Comparison of ENCODE assay signal across 7 mouse cellular contexts in genomic region chr9:67047606-67048482, GRCm38 (mm10). TPM values are rescaled to one million over a fixed set of nuclear protein-coding genes. Genes with fewer than 3 reads are reported as not detected.
A peak's percentile ranks its signal among the peaks of the same experiment; 100 is the strongest.
DNase-seq lines count a peak whose midpoint lies in the region; ATAC-seq and TF ChIP-seq lines count a peak whose summit lies in the region.

No protein-coding gene starts in this region.

- no peaks in the 10 kb centered on the region; the same call in 1 of the 2 replicates for H3K27me3 ChIP-seq in lung, embryonic 16.5 days (ENCODE audit: control insufficient read depth, insufficient read depth, low read depth, low read length)
- H3K27me3 ChIP-seq in forebrain, embryonic 11.5 days (ENCODE audit: control insufficient read depth, insufficient read depth, low read length): peaks cover 28% of the 10 kb centered on the region
- H3K27me3 ChIP-seq in kidney, postnatal 0 days (ENCODE audit: insufficient read depth, low read length): no peaks in the 10 kb centered on the region
- H3K27me3 ChIP-seq in neural tube, embryonic 12.5 days (replicated peaks): peaks cover 33% of the 10 kb centered on the region

- H3K9me3 ChIP-seq in lung, embryonic 16.5 days (ENCODE audit: control insufficient read depth, low read length): no peaks in the 10 kb centered on the region
- H3K9me3 ChIP-seq in forebrain, embryonic 11.5 days (ENCODE audit: control insufficient read depth, low read length): no peaks in the 10 kb centered on the region
- no peaks in the 10 kb centered on the region for H3K9me3 ChIP-seq in kidney, postnatal 0 days (replicated peaks; ENCODE audit: low read length)
- no peaks in the 10 kb centered on the region for H3K9me3 ChIP-seq in neural tube, embryonic 12.5 days

- 1% methylated on average over 45 of the region's 50 CpGs for WGBS in lung, embryonic 16.5 days
- under 1% methylated on average over 45 of the region's 50 CpGs for WGBS in forebrain, embryonic 11.5 days
- 1% methylated on average over 48 of the region's 50 CpGs for WGBS in kidney, postnatal 0 days
- WGBS in neural tube, embryonic 12.5 days: under 1% methylated on average over 49 of the region's 50 CpGs

- no peak for ATAC-seq in lung, embryonic 16.5 days (ENCODE audit: low read depth)
- no peak for ATAC-seq in forebrain, embryonic 11.5 days (replicated peaks; ENCODE audit: low FRiP score)
- no peak for ATAC-seq in kidney, postnatal 0 days (replicated peaks; ENCODE audit: low FRiP score, low read depth)
- ATAC-seq in neural tube, embryonic 12.5 days (ENCODE audit: low FRiP score, low read depth): no peak

- H3K4me3 ChIP-seq in lung, embryonic 16.5 days (ENCODE audit: low read length): peak overlapping the region; percentile 76
- peak overlapping the region; percentile 50 for H3K4me3 ChIP-seq in forebrain, embryonic 11.5 days (ENCODE audit: low read depth, low read length)
- H3K4me3 ChIP-seq in kidney, postnatal 0 days (replicated peaks; ENCODE audit: low read depth, low read length): peak overlapping the region; percentile 75
- peak overlapping the region; percentile 46 for H3K4me3 ChIP-seq in neural tube, embryonic 12.5 days

- DNase-seq in lung, adult 18-20 months: no peak
- DNase-seq in brain, adult 2 months (ENCODE audit: low read depth, low spot score): peak; percentile 46
- peak; percentile 71 for DNase-seq in forebrain, embryonic 11.5 days (ENCODE audit: low spot score)
- DNase-seq in kidney, postnatal 0 days (ENCODE audit: low spot score): peak; percentile 35
- no peak for DNase-seq in left cerebral cortex, adult 11 months (ENCODE audit: low spot score)

- no peak for TF ChIP-seq CTCF in kidney, postnatal 0 days (IDR thresholded peaks at IDR 0.05; ENCODE audit: low read depth)

- peaks cover 34% of the 10 kb centered on the region for H3K4me1 ChIP-seq in lung, embryonic 16.5 days (replicated peaks; ENCODE audit: control insufficient read depth, insufficient read depth, low read length)
- peaks cover 21% of the 10 kb centered on the region for H3K4me1 ChIP-seq in forebrain, embryonic 11.5 days (replicated peaks; ENCODE audit: control insufficient read depth, insufficient read depth, low read length)
- H3K4me1 ChIP-seq in kidney, postnatal 0 days (replicated peaks; ENCODE audit: insufficient read depth, low read length): 0 out of 2 replicates have a peak, but pooled peaks cover 16% of the 10 kb centered on the region
- peaks cover 32% of the 10 kb centered on the region for H3K4me1 ChIP-seq in neural tube, embryonic 12.5 days

- H3K4me2 ChIP-seq in lung, embryonic 16.5 days (ENCODE audit: low read depth, low read length): peak overlapping the region; percentile 89
- H3K4me2 ChIP-seq in forebrain, embryonic 11.5 days (ENCODE audit: low read depth, low read length, severe bottlenecking): peak overlapping the region; percentile 94
- peak overlapping the region; percentile 87 for H3K4me2 ChIP-seq in kidney, postnatal 0 days (ENCODE audit: low read length)
- peak overlapping the region; percentile 88 for H3K4me2 ChIP-seq in neural tube, embryonic 12.5 days (replicated peaks)

- H3K9ac ChIP-seq in lung, embryonic 16.5 days (ENCODE audit: low read length): peak overlapping the region; percentile 89
- peak overlapping the region; percentile 66 for H3K9ac ChIP-seq in forebrain, embryonic 11.5 days (ENCODE audit: low read length)
- H3K9ac ChIP-seq in kidney, postnatal 0 days (ENCODE audit: low read depth, low read length): peak overlapping the region; percentile 81
- H3K9ac ChIP-seq in neural tube, embryonic 12.5 days: peak overlapping the region; percentile 68

- peak overlapping the region; percentile 90 for H3K27ac ChIP-seq in lung, embryonic 16.5 days (ENCODE audit: low read length)
- H3K27ac ChIP-seq in forebrain, embryonic 11.5 days (ENCODE audit: low read depth, low read length): no peak overlapping the region
- peak overlapping the region; percentile 90 for H3K27ac ChIP-seq in kidney, postnatal 0 days
- no peak overlapping the region for H3K27ac ChIP-seq in neural tube, embryonic 12.5 days

- no peaks in the 10 kb centered on the region for H3K36me3 ChIP-seq in lung, embryonic 16.5 days (ENCODE audit: control insufficient read depth, insufficient read depth, low read length)
- H3K36me3 ChIP-seq in forebrain, embryonic 11.5 days (ENCODE audit: control insufficient read depth, insufficient read depth, low read length): no peaks in the 10 kb centered on the region
- no peaks in the 10 kb centered on the region for H3K36me3 ChIP-seq in kidney, postnatal 0 days (ENCODE audit: insufficient read depth, low read length)
- H3K36me3 ChIP-seq in neural tube, embryonic 12.5 days: no peaks in the 10 kb centered on the region

RNA-seq across cellular contexts. Expression of gene Tpm1, which starts 1.4 kb away (rescaled TPM):
- polyA plus RNA-seq in lung, embryonic 16.5 days (2015; fragmentation: Nextera tagmentation; extraction: Ambion mirVana): 758 and 782 TPM in 2 replicates
- 320 TPM in 2 replicates for polyA plus RNA-seq in forebrain, embryonic 11.5 days (2014; fragmentation: Nextera tagmentation; extraction: Ambion mirVana)
- polyA plus RNA-seq in kidney, postnatal 0 days (2015; fragmentation: Nextera tagmentation; extraction: Ambion mirVana): 577 and 637 TPM in 2 replicates
- 300 and 315 TPM in 2 replicates for polyA plus RNA-seq in neural tube, embryonic 12.5 days (2016; fragmentation: Nextera tagmentation; extraction: Ambion mirVana)

Comparison
In these comparisons a context has a peak if more than half of its experiments do, and no peak if none do; other contexts are left out.
1. H3K27ac ChIP-seq: peak in lung, embryonic 16.5 days (single experiment) and kidney, postnatal 0 days (single experiment); none in forebrain, embryonic 11.5 days (single experiment) and neural tube, embryonic 12.5 days (single experiment).
2. DNase-seq: peak in brain, adult 2 months (single experiment), forebrain, embryonic 11.5 days (single experiment) and kidney, postnatal 0 days (single experiment); none in lung, adult 18-20 months (0 of 2) and left cerebral cortex, adult 11 months (single experiment).
3. Peak in every context shown above with its lines, with median percentiles within 50 percentile points of each other: H3K4me2 ChIP-seq, H3K4me3 ChIP-seq and H3K9ac ChIP-seq.